Mouse (Mus musculus) CH12F3 (cell line): ENCODE data around the gene Cav2.

Experiments
- in situ Hi-C: fragments of 300-500 bp; cut with MboI; formaldehyde crosslinking; loops from 2 replicates; pipeline ENCODE4 v1.14.3; 2020; ENCODE audit warnings: low sequenced_read_pairs

Gene Cav2

DNA sequence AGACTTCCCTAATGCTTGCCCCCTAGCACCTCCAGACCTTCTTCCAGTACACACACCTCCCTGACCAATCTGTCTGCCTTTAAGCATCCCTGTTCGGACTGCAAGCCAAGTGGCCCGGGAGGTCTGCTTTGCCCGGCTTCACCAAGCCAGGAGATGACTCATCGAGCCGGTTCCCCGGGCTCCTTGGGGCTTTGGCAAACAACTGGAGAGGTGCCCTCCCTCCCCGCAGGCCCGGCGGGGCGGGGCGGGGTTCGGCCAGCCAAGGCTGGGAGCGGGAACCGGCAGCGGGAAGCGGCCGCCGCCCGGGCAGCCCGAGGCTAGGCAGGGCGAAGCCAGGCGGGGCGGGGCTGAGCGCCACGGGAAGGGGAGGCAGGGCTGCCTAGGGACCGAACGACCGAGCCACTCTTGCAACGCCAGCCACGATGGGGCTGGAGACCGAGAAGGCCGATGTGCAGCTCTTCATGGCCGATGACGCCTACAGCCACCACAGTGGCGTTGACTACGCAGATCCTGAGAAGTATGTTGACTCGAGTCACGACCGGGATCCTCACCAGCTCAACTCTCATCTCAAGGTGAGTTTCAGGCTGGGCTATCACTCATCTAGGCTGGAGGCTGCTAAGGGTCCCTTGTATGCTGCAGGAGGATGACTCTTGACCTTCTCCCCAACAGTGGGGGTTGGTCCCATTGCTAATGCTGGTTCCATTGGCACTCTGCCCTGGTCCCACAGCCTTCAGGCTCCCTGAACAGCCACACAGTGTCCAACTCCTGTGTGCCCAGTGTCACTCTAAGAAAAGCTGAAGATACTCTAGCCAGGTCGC, at the start of gene Cav2:
TSS of gene Cav2 (plus strand) at position 247 of the 818 bp plus-strand sequence.
- in situ Hi-C loops = no loop called here

DNA sequence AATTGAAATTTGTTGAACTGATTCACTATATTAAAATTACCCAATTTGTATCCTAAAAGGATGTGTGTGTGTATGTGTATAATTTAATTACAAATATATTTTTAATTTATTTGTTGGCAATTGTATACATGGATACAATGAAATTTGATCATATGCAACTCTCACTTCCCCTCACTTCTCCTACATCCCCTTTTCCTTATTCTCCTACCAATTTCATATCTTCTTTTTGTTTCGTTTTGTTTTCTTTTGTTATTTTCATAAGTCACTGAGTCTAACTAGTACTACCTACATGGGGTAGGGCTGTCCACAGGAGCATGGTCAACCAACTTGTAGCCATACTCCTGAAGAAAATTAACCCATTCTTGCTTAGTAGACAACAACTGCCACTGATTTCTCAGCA, 41.3 kb upstream of the Cav2 start:
- in situ Hi-C loops = no loop called here

DNA sequence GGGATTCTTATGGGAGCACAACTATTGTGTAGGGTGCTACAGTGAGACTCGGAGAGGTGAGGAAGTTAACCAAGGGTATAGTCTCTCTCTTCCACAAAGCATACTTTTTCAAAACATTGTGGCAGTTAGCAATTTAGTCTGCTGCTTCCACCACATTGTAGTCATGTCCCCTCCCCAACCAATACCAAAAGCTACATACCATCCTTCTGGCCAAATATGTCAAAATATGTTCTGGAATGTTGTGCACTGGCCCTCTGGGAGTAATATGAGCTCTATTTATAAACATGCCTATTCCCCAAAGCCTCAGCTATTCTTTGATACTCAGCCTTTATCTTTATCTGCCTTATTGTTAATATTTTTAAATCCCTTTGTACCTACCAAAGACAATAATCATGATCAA, 40.0 kb upstream of the Cav2 start:
- in situ Hi-C loops = no loop called here

DNA sequence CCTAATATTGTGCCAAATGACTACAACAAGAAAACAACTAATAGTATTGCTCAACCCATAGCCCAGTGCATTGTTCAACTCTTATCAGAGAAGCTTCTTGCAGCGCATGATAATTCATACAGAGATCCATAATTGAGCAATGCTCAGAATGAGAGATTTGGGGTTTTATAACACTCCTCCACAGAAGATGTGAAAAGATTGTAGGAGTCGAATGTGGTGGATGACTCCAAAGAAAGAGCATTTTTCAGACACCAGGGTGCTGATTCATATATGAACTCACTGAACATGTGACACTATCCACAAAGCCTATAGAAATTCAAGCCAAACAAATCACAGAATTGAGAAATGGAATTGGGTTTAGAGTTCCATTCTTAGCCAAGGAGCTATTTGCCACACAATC, 34.0 kb upstream of the Cav2 start:
- in situ Hi-C loops = no loop called here

DNA sequence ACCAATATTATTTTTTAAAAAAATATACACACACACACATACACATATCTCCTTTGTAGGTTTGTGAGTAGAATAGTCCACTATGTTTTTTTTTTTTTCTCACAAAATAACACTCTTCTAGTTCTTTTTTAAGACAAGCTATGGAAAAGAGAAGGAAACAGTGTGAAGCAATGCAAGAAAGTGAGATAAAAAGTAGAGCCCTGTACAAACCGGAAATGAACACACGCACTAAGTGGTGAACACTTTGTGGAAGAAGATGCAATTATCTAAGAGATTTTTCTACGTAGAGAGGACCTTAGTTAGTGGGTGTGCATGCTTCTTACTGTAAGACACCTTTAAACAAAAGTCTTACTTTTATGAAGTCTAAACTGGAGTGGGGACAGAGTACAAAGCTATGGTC, 33.3 kb upstream of the Cav2 start:
- in situ Hi-C loops = no loop called here

DNA sequence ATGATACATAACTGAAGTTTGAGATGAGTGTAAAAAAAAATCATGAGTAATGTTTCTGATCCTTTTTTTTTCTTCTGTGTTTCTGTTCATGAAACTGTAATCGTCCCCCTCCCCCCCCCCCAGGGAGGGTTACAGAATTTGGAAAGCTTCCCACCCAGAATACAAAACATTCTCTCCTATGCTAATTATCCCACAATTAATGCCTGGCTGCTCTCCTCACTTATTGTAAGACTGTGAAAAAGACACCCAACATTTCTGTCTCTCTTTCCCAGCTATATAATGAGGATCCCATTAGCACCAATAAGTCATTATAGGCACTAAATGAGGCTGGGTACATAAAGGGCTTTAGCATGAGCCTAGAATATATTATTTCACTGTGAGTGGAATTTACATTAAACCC, 32.7 kb upstream of the Cav2 start:
- in situ Hi-C loops = no loop called here

DNA sequence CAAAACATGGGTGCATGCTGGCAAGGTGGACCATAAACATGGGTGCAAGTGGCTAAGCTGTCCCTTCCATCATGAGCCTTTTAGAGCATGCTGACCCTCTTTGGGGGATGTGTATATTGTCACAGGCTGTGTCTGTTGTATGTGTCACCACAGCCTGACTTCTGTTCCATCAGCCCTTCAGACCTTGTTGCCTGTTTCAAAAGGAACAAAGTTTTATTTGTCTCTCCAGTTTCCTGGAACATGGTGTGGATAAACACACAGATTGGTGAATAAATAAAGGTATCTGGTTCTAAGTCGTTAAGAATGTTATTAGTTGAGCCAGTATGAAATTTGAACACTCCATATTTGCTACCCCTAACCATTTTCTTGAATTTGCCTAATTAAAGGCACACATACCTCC, 29.0 kb upstream of the Cav2 start:
- in situ Hi-C loops = no loop called here

DNA sequence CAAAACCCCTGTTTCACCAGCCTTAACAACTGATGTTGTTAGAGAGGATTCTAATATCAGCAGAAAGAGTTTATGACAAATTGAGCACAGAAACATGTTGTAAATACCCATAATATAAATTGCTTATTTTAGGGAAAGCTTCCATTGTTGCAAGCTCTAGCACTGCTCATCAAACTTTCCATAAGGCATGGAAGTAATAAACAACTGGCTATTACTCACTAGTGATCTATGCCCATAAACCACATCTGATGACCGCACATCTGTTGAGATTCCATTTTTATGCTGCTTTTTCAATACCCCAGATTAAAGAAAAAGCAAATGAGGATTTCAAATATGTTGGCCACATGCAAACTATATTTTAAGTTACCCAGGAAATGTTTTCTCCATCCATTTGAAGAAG, 22.8 kb upstream of the Cav2 start:
- in situ Hi-C loops = no loop called here

DNA sequence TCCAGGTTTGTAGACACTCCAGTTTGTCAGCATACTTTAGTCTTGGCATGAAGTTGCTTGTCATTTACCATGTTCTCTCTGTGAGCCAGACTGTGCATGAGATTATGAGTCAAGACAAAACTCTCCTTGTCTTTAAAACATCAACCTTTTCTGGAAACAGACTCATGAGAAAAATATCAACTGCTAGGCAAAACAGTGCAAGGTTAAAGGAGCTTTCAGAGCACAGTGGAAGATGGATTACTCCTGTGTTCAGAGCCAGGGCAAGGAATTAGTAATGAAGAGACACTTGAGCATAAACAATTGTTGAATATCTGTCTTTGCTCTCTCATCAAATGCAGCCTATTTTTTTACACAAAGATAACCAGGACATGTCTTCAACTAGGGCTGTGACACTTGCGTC, 22.1 kb upstream of the Cav2 start:
- in situ Hi-C loops = no loop called here

DNA sequence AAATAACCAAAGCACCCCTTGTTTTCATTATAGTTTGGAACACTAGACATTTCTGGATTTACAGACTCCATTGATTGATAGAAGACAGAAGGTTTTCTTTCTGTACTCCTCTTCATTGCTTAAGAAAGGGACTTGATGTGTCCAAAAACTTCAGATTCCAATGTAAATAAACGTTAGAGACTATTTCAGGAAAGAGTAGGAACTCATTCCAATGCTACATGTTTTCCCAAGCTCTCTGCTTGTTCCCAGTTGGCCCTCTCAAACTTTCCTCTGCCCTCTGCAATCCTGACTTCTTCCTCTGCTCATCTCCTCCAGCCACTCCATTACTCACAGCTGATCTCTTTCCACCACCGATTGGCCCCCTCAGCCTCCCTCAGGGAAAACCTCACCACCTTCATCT, 18.2 kb upstream of the Cav2 start:
- in situ Hi-C loops = no loop called here

DNA sequence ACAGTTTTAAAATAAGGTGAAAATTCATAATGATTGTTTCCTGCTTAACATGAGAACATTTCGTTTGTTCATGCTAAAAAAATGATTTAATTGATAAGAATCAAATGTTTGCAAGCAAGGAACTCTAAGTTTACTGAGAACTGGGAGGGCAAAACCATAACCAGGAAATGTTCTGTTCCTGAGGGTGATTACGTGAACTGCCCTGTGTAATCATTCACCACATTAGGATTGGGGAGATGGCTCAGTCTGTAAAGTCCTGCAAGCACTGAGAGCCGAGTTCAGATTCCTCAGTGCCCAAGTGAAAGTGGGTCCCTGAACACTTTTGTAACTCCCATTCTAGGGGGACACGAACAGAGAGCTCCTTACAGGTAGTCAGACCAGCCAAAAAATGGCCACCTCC, 15.9 kb upstream of the Cav2 start:
- in situ Hi-C loops = no loop called here

DNA sequence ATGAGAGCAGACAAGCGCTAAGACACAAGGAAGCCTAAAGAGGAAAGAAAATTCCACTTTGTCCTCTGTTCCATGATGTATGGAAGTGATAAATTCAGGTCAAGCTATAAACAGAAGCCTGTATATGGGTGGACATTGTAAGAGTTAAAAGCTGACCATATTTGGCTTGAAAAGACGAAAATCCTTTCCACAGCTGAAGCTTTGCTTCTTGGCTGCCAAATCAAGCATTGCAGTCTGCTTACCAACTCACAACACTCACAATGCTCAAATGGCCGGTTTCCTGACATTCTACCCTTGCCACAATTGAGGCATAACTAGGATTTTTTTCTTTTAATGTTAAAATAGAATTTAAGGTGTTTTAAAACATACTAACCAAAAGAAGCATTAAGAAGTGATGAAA, 14.5 kb upstream of the Cav2 start:
- in situ Hi-C loops = no loop called here

DNA sequence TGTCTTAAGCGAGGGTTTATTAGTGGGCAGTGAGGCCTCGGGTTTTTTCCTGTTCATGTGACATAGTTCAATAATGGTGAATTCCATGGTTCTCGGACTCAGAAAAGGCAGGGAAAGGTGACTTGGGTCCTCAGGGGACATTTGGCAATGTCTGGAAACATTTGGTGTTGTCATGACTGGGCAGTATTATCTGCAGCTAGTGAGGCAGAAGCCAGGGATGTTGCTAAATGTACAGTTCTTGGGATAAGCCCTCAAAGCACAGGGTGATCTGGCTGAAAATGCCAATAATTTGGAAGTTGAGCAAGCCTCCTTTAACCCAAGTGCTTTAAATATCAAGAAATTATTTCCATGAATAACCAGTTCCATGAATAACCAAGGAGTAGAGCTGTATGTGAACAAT, 2.6 kb upstream of the Cav2 start:
- in situ Hi-C loops = no loop called here

DNA sequence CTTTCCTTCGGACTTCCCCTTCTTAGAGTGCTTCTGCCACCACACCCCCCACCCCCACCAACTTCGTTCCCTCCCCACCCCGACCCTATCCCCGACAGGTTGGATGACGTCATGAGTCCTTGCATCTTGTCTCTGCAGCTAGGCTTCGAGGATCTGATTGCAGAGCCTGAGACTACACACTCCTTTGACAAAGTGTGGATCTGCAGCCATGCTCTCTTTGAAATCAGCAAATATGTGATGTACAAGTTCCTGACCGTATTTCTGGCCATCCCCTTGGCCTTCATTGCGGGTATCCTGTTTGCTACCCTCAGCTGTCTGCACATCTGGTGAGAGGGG, 740 bp downstream of the Cav2 start:
- in situ Hi-C loops = no loop called here

DNA sequence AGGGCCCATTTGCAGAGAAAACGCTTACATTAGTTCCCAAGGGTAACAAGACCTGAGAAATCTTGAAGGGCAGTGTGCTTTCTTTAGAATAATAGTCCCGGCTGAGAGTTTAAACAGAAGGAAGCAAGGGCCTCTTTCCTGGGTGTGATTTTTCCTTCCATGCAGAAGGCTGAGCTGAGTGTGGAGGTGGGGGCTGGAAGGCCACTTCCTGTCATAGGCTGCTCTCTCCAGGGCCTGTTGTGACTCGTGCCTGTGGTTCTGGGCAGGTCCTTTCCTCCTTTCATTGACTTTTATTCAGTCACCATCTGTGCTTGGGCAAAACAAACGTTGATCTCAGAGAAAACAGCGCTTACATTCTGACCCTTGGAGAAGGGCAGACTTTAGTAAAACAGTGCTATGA, 1.2 kb downstream of the Cav2 start:
- in situ Hi-C loops = no loop called here

DNA sequence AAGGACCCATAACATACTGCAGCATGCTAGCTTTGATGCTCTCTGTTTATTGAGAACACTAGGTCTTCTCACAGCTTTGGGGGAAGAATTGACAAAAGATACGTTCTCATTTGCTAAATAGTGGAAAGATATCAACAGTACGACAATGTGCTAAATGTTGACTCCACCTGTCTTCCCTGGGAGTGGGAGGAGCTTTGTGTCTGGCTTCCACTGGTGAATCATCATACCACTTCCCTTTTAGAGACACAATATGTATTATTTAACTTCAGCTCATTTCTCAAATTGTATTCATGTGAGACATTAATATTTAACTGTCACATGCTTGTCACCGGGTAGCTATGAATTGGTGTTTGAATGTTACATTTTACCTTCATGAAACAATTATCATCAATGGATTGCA, 2.8 kb downstream of the Cav2 start:
- in situ Hi-C loops = no loop called here

DNA sequence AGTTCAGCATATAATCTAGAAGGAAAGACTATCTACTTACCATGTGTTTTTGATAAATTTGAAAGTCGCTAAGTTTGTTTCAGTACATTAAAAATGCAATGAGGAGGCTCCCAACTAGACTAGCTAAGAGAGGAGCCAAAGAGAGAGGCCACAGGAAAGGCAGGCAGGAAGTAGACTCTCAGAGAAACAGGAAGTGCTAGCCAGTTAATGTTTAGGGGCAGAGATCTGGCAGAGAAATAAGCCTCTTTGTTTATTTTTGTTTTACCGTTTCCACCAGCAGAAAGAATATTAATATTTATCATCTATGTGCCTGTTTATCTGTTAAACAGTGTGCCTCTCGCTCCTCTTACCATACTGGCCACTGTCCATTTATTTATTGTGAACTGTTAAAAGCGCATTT, 5.4 kb downstream of the Cav2 start:
- in situ Hi-C loops = no loop called here

DNA sequence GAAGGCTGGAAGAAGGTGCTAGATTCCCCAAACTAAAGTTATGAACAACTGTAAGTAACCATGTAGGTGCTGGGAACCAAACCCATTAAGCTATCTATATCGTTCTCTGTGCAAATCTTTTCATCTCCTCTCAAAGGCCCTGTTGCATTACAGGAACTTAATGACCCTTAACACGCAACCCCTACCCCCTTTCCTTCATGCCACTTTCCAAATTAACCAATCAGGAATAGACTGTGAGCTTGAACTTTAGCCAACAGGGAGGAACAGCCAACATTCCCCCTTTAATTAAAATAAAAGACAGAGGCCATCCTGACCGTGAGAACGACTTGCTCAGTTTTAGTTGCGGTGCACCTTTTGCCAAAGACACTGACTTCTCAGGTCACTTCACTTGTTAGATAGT, 14.1 kb downstream of the Cav2 start:
- in situ Hi-C loops = no loop called here

DNA sequence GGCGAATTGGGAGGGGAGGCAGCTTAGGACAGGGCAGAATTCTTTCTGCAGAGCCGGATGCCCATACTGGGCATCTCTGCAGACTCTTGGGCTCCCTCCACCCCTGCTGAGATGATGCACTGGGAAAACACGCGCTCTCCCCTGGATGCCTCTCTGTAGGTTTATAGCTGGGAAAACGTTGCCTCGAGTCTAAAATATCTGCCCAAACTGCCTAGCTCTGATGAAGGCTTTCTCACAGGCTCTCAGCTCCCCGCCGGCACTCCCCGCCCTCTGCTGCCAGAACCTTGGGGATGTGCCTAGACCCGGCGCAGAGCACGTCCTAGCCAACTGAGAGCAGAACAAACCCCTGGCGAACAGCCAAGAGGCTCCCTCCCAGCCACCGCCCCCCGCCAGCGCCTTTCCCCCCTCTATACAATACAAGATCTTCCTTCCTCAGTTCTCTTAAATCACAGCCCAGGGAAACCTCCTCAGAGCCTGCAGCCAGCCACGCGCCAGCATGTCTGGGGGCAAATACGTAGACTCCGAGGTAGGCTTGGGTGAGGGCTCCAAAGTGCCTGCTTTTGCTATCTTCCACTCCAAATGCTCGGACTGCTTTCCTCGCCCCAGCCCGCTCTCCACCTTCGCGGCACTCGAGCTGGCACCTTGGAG, 25.1 kb downstream of the Cav2 start, which contains the start of gene Cav1:
TSS of gene Cav1 (plus strand) at position 382 of the 648 bp plus-strand sequence.
- in situ Hi-C loops = no loop called here

DNA sequence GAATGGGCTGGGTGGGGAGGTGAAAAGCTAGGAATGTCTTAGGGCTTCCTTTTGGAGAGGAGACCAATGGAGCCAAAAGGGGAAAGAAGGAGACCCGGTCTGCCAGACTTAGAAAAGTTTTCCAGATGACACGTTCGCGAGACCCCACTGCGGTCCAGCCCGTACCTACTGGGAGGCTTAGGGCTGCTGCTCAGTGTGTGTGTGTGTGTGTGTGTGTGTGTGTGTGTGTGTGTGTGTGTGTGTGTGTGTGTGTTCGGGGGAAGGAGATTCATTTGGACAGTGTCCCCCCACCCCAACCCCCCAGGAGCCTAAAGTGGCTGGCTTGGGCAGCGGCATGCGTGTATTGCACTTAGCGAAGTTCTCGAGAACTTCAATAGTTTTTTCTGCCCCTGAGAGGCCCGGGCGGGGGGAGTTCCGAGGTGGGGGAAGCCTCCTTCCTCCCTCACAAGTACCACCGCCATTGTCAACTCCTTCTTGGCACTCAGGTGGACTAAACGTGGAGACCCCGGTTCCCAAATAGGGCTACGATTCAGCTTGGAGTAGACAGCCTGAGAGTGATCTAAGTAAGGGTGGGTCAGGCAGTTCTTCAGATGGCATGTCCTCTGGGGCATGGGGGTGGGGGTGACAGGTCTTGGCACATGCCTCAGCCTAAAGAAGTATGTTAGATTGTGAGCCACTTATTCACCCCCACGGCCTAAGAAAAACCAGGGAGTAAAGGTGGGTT, 25.8 kb downstream of the Cav2 start:
- in situ Hi-C loops = no loop called here

DNA sequence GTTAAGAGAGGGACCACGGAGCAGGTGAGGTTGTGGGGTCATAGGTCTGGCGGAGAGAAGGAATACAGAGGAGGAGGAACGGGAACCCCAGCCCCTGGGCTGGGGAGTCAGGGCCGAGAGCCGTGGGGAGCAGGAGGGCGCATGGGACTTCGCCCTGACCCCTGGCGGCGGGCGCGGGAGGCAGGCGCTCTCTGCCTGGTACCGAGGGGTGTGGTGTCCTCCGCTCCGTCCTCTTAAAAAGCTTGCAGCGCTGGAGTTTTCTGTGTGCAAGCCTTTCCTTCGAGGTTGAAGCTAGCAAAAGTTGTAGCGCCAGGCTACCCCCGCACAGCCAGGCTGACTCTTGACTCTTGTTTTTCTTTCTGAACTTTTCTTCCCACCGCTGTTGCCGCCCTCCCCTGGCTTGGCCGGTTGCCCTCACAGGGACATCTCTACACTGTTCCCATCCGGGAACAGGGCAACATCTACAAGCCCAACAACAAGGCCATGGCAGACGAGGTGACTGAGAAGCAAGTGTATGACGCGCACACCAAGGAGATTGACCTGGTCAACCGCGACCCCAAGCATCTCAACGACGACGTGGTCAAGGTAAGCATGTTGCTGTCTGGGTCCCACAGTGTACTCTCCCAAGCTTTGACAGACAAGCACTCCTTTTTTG, 26.6 kb downstream of the Cav2 start:
- in situ Hi-C loops = no loop called here

DNA sequence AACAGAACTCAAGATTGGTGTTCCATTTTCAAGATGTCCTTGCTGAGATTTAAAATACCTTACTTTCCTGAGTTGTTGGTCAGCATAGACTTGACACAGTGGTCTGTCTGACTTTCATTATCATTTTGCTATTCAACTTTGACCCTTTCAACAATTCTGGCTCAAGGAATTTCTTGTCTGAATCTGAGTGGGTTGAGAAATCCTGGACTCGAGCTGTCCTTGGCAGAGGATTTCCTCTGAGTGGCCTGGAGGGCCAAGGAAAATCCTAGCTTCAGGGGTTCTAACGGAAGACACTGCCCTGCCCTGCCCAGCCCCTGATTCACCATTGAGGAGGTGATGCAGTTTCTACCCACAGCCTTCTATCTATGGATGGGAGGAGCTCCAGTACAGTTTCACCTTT, 27.7 kb downstream of the Cav2 start:
- in situ Hi-C loops = no loop called here
